Mouse (Mus musculus): Measurements from ENCODE around the gene Pcsk4. TPM values are rescaled to one million over a fixed set of nuclear protein-coding genes. Genes with fewer than 3 reads are reported as not detected.
A peak's percentile ranks its signal among the peaks of the same experiment; 100 is the strongest.
"Not testable (repeated sequence)": the region's sequence is repeated elsewhere in the genome, so short reads cannot be mapped to it uniquely, and the experiment has no call there.

Gene Pcsk4
- polyA plus RNA-seq, 1 experiment from 2014 or later: 2.2 TPM

DNA sequence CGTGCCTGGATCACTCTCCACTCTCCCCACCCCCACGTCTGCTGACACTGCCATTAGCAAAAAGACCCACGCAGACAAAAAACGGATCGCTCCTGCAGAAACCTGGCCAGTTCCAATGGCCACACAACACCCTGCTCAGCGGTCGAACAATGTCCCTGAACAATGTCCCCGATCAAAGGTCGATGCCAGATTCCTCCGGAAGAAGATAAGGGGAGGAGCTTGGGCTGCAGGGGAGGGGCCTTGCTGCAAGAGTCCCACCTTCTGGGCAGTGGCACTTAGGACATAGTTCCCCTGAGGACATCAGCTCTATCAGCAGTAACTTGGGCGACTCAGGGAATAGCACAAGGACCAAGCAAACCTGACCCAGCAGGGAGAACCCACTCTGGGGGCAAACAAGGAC is 22.6 kb upstream of the Pcsk4 start:
- DNase-seq (ENCODE audit: low spot score) (no peak), ATAC-seq (ENCODE audit: low FRiP score, low TSS enrichment) (no peak)
- H3K27ac ChIP-seq (replicated peaks): no peak overlapping the region
- H3K9ac ChIP-seq (ENCODE audit: low read length): no peak overlapping the region
- no peak for TF ChIP-seq CTCF (IDR thresholded peaks at IDR 0.05; ENCODE audit: low read depth)
- TF ChIP-seq EP300 (optimal IDR thresholded peaks at IDR 0.05): no peak
- H3K4me2 ChIP-seq (replicated peaks; ENCODE audit: low read depth): no peak overlapping the region
- no peaks in the 10 kb centered on the region for H3K9me3 ChIP-seq (ENCODE audit: control insufficient read depth, low read length)
- H3K4me1 ChIP-seq (replicated peaks; ENCODE audit: control insufficient read depth, insufficient read depth): peaks cover 2% of the 10 kb centered on the region; the same call in 1 of the 2 replicates
- peaks cover 11% of the 10 kb centered on the region for H3K27me3 ChIP-seq (ENCODE audit: control insufficient read depth, insufficient read depth, low read length)
- H3K36me3 ChIP-seq (ENCODE audit: control insufficient read depth, insufficient read depth, low read length): no peaks in the 10 kb centered on the region
- no peak overlapping the region for H3K4me3 ChIP-seq (ENCODE audit: low read depth, low read length)
- 26% methylated on average over 11 of the region's 11 CpGs for WGBS

GRCm38 (mm10) chr10:80350292-80350691 is 21.0 kb upstream of the Pcsk4 start:
- Histone ChIP-seq H3K36me3 (ENCODE audit: control insufficient read depth, insufficient read depth, low read length) (no peaks in the 10 kb centered on the region), H3K27ac (replicated peaks) (no peak overlapping the region), H3K27me3 (ENCODE audit: control insufficient read depth, insufficient read depth, low read length) (no peaks in the 10 kb centered on the region; the same call in 1 of the 2 replicates), H3K9ac (ENCODE audit: low read length) (no peak overlapping the region), H3K4me1 (replicated peaks; ENCODE audit: control insufficient read depth, insufficient read depth) (peaks cover 3% of the 10 kb centered on the region; the same call in 1 of the 2 replicates), H3K9me3 (ENCODE audit: control insufficient read depth, low read length) (no peaks in the 10 kb centered on the region), H3K4me3 (ENCODE audit: low read depth, low read length) (no peak overlapping the region), H3K4me2 (replicated peaks; ENCODE audit: low read depth) (no peak overlapping the region)
- ATAC-seq (ENCODE audit: low FRiP score, low TSS enrichment): peak; percentile 83
- DNase-seq (ENCODE audit: low spot score): peak; percentile 92
- TF ChIP-seq EP300 (optimal IDR thresholded peaks at IDR 0.05) (no peak), CTCF (IDR thresholded peaks at IDR 0.05; ENCODE audit: low read depth) (peak; percentile 99)
- WGBS: 2% methylated on average over 7 of the region's 7 CpGs

DNA sequence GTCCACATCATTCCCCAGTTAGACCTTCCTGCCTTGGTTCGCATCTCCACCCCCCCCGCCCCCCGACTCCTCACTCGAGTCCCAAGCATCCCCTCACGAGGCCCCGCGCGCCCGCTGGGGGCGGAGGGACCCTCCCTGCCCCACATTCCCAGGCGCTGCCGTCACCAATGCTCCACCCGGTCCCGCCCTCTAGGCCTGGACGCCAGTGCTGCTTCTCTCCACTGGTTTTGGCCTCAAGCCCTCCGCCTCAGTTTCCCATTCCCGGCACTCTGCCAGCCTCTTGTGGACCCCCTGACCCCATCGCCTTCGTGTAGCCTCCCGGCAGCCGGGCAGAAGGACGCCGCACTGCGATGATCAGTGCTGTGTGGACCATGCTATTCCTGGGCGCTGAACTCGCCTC is 19.7 kb upstream of the Pcsk4 start:
- no peak for TF ChIP-seq EP300 (optimal IDR thresholded peaks at IDR 0.05)
- no peak for TF ChIP-seq CTCF (IDR thresholded peaks at IDR 0.05; ENCODE audit: low read depth)
- peak overlapping the region; percentile 71 for H3K4me2 ChIP-seq (replicated peaks; ENCODE audit: low read depth)
- DNase-seq (ENCODE audit: low spot score) (peak; percentile 66), ATAC-seq (ENCODE audit: low FRiP score, low TSS enrichment) (no peak)
- no peaks in the 10 kb centered on the region for H3K9me3 ChIP-seq (ENCODE audit: control insufficient read depth, low read length)
- no peaks in the 10 kb centered on the region; the same call in 1 of the 2 replicates for H3K27me3 ChIP-seq (ENCODE audit: control insufficient read depth, insufficient read depth, low read length)
- H3K9ac ChIP-seq (ENCODE audit: low read length): peak overlapping the region; percentile 61; the same call in 1 of the 2 replicates
- no peaks in the 10 kb centered on the region for H3K36me3 ChIP-seq (ENCODE audit: control insufficient read depth, insufficient read depth, low read length)
- H3K4me1 ChIP-seq (replicated peaks; ENCODE audit: control insufficient read depth, insufficient read depth): peaks cover 5% of the 10 kb centered on the region; the same call in 1 of the 2 replicates
- H3K4me3 ChIP-seq (ENCODE audit: low read depth, low read length): peak overlapping the region; percentile 49
- 19% methylated on average over 25 of the region's 26 CpGs for WGBS
- peak overlapping the region; percentile 67 for H3K27ac ChIP-seq (replicated peaks)

GRCm38 (mm10) chr10:80348244-80348781 is 19.0 kb upstream of the Pcsk4 start, which contains the start of gene Adamtsl5:
Gene Adamtsl5 (minus strand): TSS chr10:80348412.
- peak within 1 kb of the TSS; percentile 71 for H3K4me2 ChIP-seq (replicated peaks; ENCODE audit: low read depth)
- under 1% methylated on average over 41 of the region's 42 CpGs for WGBS
- peak within 1 kb of the TSS; percentile 49 for H3K4me3 ChIP-seq (ENCODE audit: low read depth, low read length)
- H3K9ac ChIP-seq (ENCODE audit: low read length): peak within 1 kb of the TSS; percentile 61
- DNase-seq (ENCODE audit: low spot score) (peak; percentile 72), ATAC-seq (ENCODE audit: low FRiP score, low TSS enrichment) (peak; percentile 50)
- no peaks in the 10 kb centered on the region for H3K36me3 ChIP-seq (ENCODE audit: control insufficient read depth, insufficient read depth, low read length)
- H3K27ac ChIP-seq (replicated peaks): peak within 1 kb of the TSS; percentile 67
- TF ChIP-seq EP300 (optimal IDR thresholded peaks at IDR 0.05): no peak
- TF ChIP-seq CTCF (IDR thresholded peaks at IDR 0.05; ENCODE audit: low read depth): peak; percentile 84
- no peaks in the 10 kb centered on the region for H3K9me3 ChIP-seq (ENCODE audit: control insufficient read depth, low read length)
- H3K4me1 ChIP-seq (replicated peaks; ENCODE audit: control insufficient read depth, insufficient read depth): peaks cover 8% of the 10 kb centered on the region; the same call in 1 of the 2 replicates
- no peaks in the 10 kb centered on the region; the same call in 1 of the 2 replicates for H3K27me3 ChIP-seq (ENCODE audit: control insufficient read depth, insufficient read depth, low read length)

- Histone ChIP-seq H3K27ac (replicated peaks) (peak overlapping the region; percentile 67; the same call in 1 of the 2 replicates), H3K4me1 (replicated peaks; ENCODE audit: control insufficient read depth, insufficient read depth) (peaks cover 9% of the 10 kb centered on the region; the same call in 1 of the 2 replicates), H3K9me3 (ENCODE audit: control insufficient read depth, low read length) (no peaks in the 10 kb centered on the region), H3K4me3 (ENCODE audit: low read depth, low read length) (peak overlapping the region; percentile 49), H3K4me2 (replicated peaks; ENCODE audit: low read depth) (peak overlapping the region; percentile 71), H3K9ac (ENCODE audit: low read length) (peak overlapping the region; percentile 61), H3K27me3 (ENCODE audit: control insufficient read depth, insufficient read depth, low read length) (no peaks in the 10 kb centered on the region; the same call in 1 of the 2 replicates), H3K36me3 (ENCODE audit: control insufficient read depth, insufficient read depth, low read length) (no peaks in the 10 kb centered on the region)
- WGBS: 9% methylated on average over 16 of the region's 17 CpGs
- no peak for DNase-seq (ENCODE audit: low spot score)
- ATAC-seq (ENCODE audit: low FRiP score, low TSS enrichment): no peak
- TF ChIP-seq EP300 (optimal IDR thresholded peaks at IDR 0.05): no peak
- TF ChIP-seq CTCF (IDR thresholded peaks at IDR 0.05; ENCODE audit: low read depth): no peak
Observed at GRCm38 (mm10) chr10:80347514-80347967, 18.2 kb upstream of the Pcsk4 start.

GRCm38 (mm10) chr10:80345929-80346328 is 16.6 kb upstream of the Pcsk4 start:
- not testable (repeated sequence) for H3K4me2 ChIP-seq (replicated peaks; ENCODE audit: low read depth); H3K4me3 ChIP-seq (ENCODE audit: low read depth, low read length); H3K27me3 ChIP-seq (ENCODE audit: control insufficient read depth, insufficient read depth, low read length); H3K9me3 ChIP-seq (ENCODE audit: control insufficient read depth, low read length); H3K36me3 ChIP-seq (ENCODE audit: control insufficient read depth, insufficient read depth, low read length); ATAC-seq (ENCODE audit: low FRiP score, low TSS enrichment); H3K9ac ChIP-seq (ENCODE audit: low read length); DNase-seq (ENCODE audit: low spot score); H3K27ac ChIP-seq (replicated peaks)
- WGBS: 80% methylated on average over 5 of the region's 6 CpGs
- H3K4me1 ChIP-seq (replicated peaks; ENCODE audit: control insufficient read depth, insufficient read depth): peaks cover 13% of the 10 kb centered on the region; the same call in 1 of the 2 replicates
